Mouse (Mus musculus): ENCODE results near the gene Fam161b. TPM values are rescaled to one million over a fixed set of nuclear protein-coding genes. Genes with fewer than 3 reads are reported as not detected.

Fam161b gene
- polyA plus RNA-seq, 1 experiment from 2014 or later, result 8.2 TPM

GRCm38 (mm10) chr12:84304101-84304500, 57.5 kb downstream of the Fam161b start:
- Histone ChIP-seq H3K27me3 (ENCODE audit: control insufficient read depth, insufficient read depth, low read length) (no peaks in the 10 kb centered on the region), H3K4me3 (ENCODE audit: low read length) (no peak overlapping the region), H3K36me3 (ENCODE audit: control insufficient read depth, insufficient read depth) (peaks cover 48% of the 10 kb centered on the region), H3K4me2 (ENCODE audit: low read depth, low read length) (no peak overlapping the region), H3K27ac (ENCODE audit: low read length) (no peak overlapping the region), H3K4me1 (ENCODE audit: control insufficient read depth, insufficient read depth, low read length) (no peaks in the 10 kb centered on the region), H3K9ac (ENCODE audit: low read length) (no peak overlapping the region), H3K9me3 (replicated peaks; ENCODE audit: control insufficient read depth, low read length) (no peaks in the 10 kb centered on the region)
- no peak for ATAC-seq (replicated peaks; ENCODE audit: extremely low read depth, insufficient read depth, low FRiP score)
- 90% methylated on average over 5 of the region's 5 CpGs for WGBS

GRCm38 (mm10) chr12:84299265-84299664, 62.4 kb downstream of the Fam161b start:
- Histone ChIP-seq H3K9ac (ENCODE audit: low read length) (no peak overlapping the region), H3K9me3 (replicated peaks; ENCODE audit: control insufficient read depth, low read length) (no peaks in the 10 kb centered on the region), H3K27ac (ENCODE audit: low read length) (no peak overlapping the region), H3K36me3 (ENCODE audit: control insufficient read depth, insufficient read depth) (peaks cover 65% of the 10 kb centered on the region), H3K4me1 (ENCODE audit: control insufficient read depth, insufficient read depth, low read length) (no peaks in the 10 kb centered on the region), H3K4me2 (ENCODE audit: low read depth, low read length) (no peak overlapping the region), H3K27me3 (ENCODE audit: control insufficient read depth, insufficient read depth, low read length) (no peaks in the 10 kb centered on the region), H3K4me3 (ENCODE audit: low read length) (no peak overlapping the region)
- ATAC-seq (replicated peaks; ENCODE audit: extremely low read depth, insufficient read depth, low FRiP score), result no peak
- 93% methylated on average over 2 of the region's 2 CpGs for WGBS

GRCm38 (mm10) chr12:84297851-84298250, 63.8 kb downstream of the Fam161b start:
- Histone ChIP-seq H3K9me3 (replicated peaks; ENCODE audit: control insufficient read depth, low read length) (no peaks in the 10 kb centered on the region), H3K4me3 (ENCODE audit: low read length) (no peak overlapping the region), H3K36me3 (ENCODE audit: control insufficient read depth, insufficient read depth) (peaks cover 69% of the 10 kb centered on the region), H3K27ac (ENCODE audit: low read length) (no peak overlapping the region), H3K9ac (ENCODE audit: low read length) (no peak overlapping the region), H3K4me1 (ENCODE audit: control insufficient read depth, insufficient read depth, low read length) (no peaks in the 10 kb centered on the region), H3K4me2 (ENCODE audit: low read depth, low read length) (no peak overlapping the region), H3K27me3 (ENCODE audit: control insufficient read depth, insufficient read depth, low read length) (no peaks in the 10 kb centered on the region)
- WGBS, result 93% methylated on average over 6 of the region's 6 CpGs
- ATAC-seq (replicated peaks; ENCODE audit: extremely low read depth, insufficient read depth, low FRiP score), result no peak

Other genes with a start within 250 kb of the Fam161b start
- 3.5 and 4.0 TPM in 2 replicates for gene Dnal1, start 247.5 kb downstream of the Fam161b start, polyA plus RNA-seq (2015; fragmentation: Nextera tagmentation; extraction: Ambion mirVana)
- gene Pnma1, start 213.3 kb downstream of the Fam161b start, polyA plus RNA-seq (2015; fragmentation: Nextera tagmentation; extraction: Ambion mirVana), result 0.59 and 0.60 TPM in 2 replicates
- 7.1 and 7.5 TPM in 2 replicates for gene Elmsan1, start 143.0 kb downstream of the Fam161b start, polyA plus RNA-seq (2015; fragmentation: Nextera tagmentation; extraction: Ambion mirVana)
- gene Ptgr2, start 76.6 kb downstream of the Fam161b start, polyA plus RNA-seq (2015; fragmentation: Nextera tagmentation; extraction: Ambion mirVana), result 98.0 and 103 TPM in 2 replicates
- 54.0 and 54.5 TPM in 2 replicates for gene Zfp410, start 45.0 kb downstream of the Fam161b start, polyA plus RNA-seq (2015; fragmentation: Nextera tagmentation; extraction: Ambion mirVana)
- 94.2 and 95.2 TPM in 2 replicates for gene Coq6, start 176 bp downstream of the Fam161b start, polyA plus RNA-seq (2015; fragmentation: Nextera tagmentation; extraction: Ambion mirVana)
- gene Entpd5, start 47.2 kb upstream of the Fam161b start, polyA plus RNA-seq (2015; fragmentation: Nextera tagmentation; extraction: Ambion mirVana), result 37.1 and 38.9 TPM in 2 replicates
- 2.5 and 2.6 TPM in 2 replicates for gene Bbof1, start 47.2 kb upstream of the Fam161b start, polyA plus RNA-seq (2015; fragmentation: Nextera tagmentation; extraction: Ambion mirVana)
- gene Rnf113a2, start 55.4 kb upstream of the Fam161b start, polyA plus RNA-seq (2015; fragmentation: Nextera tagmentation; extraction: Ambion mirVana), result 21.1 and 25.1 TPM in 2 replicates
- 70.3 and 72.9 TPM in 2 replicates for gene Aldh6a1, start 89.2 kb upstream of the Fam161b start, polyA plus RNA-seq (2015; fragmentation: Nextera tagmentation; extraction: Ambion mirVana)
- gene Lin52, start 89.6 kb upstream of the Fam161b start, polyA plus RNA-seq (2015; fragmentation: Nextera tagmentation; extraction: Ambion mirVana), result 16.2 and 18.1 TPM in 2 replicates
- gene Vsx2, start 207.9 kb upstream of the Fam161b start, polyA plus RNA-seq (2015; fragmentation: Nextera tagmentation; extraction: Ambion mirVana), result not detected in 2 replicates